Mouse (Mus musculus): Measurements from ENCODE around the gene Gm11733.
"Not testable (repeated sequence)": the region's sequence is repeated elsewhere in the genome, so short reads cannot be mapped to it uniquely, and the experiment has no call there.

Gene Gm11733

DNA sequence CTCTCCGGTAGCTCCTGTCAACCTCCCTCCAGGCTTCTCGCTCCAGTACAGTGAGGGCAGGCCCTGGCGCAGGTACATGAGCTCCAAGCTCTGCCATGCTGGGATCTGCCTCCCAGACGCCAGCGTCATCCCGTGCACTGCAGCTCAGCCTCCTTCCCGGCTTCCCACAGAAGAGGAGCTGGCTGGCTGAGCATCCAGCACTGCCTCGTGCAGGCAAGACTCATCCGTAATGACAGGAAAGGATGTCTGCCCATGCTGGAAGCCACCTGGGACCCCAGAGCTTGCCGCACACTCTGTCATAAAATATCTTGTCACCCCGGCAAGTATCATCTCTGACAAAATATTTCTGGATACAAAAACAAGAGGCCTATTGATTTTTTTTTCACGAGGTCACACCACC, at the start of gene Gm11733:
Gene Gm11733 (plus strand): TSS at position 171 of the 400 bp plus-strand sequence.
- DNase-seq: no peak

DNA sequence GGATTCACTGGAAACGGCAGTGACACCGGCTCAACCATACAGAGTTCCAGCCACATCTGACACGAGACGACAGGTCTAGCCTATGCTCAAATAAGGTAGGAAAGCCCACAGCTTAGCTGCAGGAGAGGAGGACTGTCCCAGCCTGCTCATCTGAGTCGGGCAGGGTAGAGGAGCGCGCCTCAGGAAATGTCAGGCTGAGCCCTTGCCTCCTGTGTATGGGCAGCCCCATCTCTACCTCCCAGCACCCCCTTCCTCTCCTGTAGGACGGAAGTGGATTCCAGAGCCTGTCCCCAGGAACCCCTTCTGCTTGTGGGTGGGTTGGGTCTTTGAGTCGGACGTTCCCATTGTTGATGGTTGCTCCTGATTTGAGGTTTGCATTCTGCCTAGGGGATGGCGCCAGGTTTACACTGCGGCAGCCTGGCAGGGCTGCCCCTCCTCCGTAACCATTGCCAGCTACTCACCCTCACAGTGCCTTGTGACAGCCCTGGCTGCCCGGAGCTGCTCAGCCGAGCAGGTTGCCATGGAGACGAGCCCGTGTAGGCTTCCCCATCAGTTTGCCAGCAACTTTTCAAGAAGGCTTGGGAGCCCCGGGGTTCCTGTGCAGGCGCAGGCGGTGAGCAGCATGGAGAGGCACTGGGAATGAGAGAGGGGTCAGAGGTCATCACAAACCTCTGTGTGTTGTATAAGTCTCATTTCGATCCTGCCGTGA, 47.6 kb upstream of the Gm11733 start:
- DNase-seq: no peak

DNA sequence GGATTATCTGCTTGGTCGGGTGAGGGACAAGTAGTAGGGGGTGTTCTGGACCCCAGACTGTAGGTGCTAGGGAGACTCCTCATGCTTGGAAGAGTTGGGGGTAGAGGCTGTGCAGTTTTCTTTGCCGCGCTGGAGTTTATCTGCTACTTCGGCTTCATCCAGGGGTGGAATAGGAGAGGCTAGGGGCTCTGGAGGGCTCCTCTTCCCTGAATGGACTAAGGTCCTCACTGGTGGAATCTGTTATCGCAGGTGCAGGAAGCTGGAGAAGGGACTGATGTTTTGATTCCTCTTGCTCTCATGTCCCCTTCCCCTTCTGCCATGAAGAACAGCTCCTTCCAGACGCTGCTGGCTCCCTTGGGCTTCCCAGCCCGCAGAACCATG, 47.1 kb upstream of the Gm11733 start:
- DNase-seq: no peak

DNA sequence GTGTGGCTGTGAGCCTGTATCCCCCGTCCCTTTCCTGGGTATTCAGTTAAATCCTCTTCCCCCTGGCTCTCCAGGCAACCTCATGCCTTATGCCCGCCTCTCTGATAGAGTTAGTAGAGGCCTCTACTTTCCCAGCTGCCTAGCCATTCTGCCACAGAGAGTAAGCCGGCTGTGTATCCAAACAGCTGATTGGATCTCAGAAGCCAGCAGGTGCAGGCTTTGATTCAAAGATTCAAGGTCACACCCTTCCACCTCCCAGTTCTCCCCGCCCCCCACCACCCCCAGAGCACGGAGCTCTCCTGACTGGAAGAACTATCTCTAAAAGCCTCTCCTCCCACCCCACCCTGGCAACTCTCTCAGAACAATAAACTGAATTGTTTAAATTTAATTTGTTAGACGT, 45.8 kb upstream of the Gm11733 start:
- DNase-seq: no peak

DNA sequence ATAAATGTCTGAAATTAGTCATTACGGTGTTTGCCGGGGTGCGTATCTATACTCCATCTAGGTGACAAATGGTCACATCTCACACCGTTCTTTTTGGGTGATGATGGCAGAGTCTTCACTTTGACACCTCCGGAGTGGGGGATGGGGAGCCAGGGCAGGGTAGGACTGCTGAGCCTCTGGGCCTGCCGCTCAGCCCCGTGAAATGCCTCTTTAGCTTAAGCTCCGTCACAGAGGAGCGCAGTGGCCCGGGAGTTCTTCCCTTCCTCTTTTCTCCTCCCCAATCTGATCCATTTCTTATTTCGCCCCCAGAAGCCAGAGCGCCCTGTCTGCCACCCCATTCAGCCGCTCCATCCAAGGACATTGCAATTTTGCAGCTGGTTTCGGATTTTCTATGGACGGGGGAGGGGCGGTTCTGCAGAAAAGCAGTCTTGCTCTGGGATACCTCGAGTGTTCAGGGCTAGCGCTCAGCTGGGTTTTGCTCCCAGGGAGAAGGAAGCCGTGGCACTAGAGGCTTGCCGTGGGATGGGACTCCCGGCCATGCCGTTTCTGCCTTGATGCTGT, 43.2 kb upstream of the Gm11733 start:
- no peak for DNase-seq

DNA sequence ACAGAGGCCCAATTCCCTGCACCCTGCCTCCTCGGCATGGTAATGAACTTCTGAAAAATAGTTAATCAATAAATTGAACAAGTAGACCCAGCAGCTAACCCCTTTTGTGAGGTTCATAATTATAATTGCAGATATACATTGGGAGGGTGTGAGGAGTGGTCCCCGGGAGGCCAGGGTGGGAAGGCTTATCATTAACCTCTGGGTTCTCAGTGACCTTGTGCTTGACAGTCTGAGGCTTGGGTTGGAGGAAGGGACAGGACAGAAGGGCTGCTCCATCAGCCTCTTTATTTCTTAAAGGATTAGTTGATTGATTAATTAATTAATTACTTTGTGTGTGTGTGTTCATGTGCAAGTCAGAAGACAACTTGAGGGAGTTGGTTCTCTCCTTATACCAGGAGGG, 40.1 kb upstream of the Gm11733 start:
- DNase-seq: no peak

DNA sequence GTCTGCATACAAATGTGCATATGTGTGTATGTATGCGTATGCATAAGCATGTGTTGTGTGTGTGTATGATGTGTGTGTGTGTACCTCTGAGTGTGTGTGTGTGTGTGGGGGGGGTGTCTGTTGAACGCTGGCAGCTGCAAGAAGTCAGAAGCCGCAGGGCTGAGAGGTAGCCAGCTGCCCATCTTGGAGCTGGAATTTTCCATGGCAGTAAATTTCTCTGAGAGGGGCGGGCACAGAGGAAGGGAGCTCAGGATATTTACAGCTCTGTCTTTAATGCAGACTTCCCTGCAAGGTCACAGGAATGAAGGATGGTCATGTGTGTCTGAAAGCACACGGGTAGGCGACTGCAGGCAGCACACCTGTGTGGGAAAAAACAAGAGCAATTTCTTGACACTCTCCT, 38.5 kb upstream of the Gm11733 start:
- DNase-seq: no peak

DNA sequence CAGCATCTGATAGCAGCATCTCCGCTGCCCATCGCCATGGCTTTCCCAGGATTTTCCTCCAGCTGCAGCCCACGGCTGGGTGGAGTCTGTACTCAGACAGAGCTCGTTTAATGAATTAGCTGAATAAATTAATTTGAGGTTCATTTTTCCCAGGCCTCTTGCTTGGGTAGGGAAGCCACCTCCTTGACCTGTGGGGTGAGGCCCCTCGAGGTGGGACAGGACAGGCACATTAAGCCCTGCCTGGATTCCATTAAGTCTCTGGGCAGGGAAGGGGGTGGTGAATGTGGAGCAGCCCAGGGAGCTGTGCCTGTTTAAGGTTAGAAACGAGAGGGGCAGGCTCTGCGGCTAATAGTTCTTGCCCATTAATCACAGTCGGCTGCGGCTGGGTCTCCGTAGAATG, 30.1 kb upstream of the Gm11733 start:
- no peak for DNase-seq

DNA sequence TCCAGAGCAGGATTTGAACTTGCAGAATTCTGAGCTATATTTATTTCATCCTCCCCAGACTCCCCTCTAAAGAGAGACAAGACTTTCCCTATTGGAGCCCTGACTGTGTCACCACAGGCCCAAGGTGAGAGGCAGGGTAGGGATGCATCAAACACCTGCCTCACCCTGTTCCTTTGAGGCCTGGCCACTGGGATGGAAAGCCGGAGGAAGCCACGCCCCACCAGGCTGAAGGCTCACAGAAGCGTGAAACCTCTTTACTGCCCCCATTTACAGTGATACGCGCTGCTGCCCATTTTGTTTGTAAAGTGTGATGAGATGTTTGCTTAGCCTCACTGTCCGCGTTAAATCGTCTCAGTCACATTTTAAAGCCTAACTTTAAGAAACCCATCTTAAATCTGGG, 25.0 kb upstream of the Gm11733 start:
- DNase-seq: no peak

DNA sequence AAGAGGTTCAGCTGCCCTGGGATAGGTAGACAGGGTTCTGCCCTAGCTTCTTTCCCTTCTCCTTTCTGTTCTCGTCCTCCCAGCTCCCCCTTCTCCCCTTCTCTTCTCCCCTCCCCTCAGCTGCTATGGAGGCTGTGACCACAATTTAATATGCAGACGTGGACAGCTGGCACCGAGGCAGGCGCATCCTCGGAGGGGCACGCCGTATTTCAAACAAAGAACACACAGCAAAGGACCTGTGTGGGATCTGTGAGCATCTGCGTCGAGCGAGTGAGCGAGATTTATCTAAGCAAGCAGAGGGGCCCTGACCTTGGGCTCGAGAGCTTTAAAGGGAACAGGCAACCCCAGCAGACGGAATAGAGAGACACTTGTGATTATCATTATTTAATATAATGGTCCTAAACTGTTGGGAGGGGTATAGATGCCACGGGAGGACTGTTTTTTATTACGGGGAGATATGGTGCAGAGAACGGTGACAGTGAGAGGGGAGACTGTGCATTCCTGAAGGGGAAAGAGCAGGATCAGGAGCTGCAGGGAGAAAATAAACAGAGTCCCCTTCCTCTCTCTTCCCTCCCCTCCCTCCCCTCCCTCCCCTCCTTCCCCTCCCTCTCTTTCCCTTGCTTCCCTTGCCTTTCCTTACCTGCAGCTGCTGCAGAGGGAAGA, 21.8 kb upstream of the Gm11733 start:
- DNase-seq: no peak

DNA sequence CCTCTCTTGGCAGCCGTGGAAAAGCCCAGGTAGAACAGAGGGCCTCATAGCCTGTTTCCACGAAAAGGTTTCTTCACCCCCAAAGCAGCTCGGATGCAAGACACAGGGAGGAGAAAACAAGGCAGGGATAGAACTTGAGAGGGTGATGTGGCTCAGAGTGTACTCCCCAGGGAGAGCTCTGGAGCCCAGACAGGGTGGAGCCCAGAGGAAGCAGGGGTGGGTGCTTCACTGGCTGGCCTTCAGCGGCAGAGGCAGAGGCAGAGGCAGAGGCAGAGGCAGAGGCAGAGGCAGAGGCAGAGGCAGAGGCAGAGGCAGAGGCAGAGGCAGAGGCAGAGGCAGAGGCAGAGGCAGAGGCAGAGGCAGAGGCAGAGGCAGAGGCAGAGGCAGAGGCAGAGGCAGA, 20.8 kb upstream of the Gm11733 start:
- DNase-seq: not testable (repeated sequence)

DNA sequence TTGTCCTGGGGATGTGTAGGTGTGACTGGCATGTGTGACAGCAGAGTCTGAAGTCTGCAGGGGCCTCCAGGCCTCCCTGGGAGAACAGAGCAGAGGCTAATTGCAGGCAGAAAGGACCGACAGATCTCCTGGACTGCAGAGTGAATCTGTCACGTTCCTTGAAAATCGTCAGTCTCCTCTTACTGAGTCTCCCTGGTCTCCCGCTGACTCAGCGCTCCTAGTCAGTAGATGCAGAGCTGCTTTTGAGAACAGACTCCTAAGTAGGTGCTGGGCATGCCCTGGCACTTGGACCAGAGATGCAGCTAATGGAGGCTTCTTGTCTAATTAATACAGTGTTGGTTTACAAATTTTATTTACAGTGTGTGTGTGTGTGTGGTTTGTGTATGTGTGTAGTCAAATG, 17.9 kb upstream of the Gm11733 start:
- DNase-seq: no peak

DNA sequence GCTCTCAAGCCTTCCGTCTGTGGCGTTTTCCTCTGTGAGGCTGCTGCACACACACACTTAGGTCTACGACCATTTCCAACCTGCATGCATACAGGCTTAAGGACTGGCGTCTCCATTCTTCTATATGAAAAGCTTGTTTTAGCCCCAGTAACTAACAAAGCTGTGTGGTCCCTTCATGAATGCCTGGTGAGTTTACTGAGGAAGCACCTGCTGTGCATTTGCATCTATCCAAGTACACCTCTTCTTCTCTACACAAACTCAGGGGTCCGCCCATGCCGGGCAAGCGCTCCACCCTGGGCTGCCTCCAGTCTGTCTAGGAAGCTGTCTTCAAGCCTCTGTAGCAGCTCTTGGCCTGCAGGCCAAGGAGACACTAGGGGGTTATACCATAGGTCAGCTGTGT, 17.3 kb upstream of the Gm11733 start:
- no peak for DNase-seq

DNA sequence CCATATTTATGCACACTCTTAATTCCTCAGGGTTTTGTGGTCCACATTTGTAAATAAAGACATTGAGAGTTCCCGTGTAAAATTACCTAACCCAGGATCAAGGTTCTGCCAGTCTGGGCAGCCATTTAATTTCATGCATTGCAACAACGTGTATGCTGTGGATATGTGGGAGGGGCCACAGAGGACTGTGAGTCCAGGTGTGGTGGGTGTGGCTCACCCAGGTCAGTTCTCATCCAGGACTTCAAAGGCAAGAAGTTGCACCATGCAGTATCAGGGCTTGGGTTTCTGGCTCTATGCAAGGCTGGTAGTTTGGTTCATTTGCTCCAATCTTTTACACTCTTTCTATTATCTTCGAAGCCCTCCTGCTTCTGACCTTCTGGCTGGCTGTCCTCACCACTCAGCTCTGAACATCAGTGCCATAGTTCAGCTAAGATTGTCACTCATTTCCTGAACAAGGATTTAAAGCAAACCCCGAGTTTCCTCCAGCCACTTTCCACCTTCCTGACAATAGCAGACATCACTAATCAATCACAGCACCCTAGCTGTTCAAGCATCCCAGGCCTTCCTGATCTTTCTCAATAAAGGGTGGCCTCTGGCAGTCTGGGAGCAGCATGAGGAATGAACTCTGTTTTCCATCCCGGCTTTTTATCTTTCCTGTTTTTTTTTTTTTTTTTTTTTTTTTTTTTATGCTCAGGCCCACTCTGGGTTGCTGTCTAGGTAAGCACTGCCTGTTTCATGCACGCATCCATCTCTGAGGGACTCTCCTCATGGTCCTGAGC, 15.4 kb upstream of the Gm11733 start:
- DNase-seq: peak in 1 of 2 experiments; percentile 19

DNA sequence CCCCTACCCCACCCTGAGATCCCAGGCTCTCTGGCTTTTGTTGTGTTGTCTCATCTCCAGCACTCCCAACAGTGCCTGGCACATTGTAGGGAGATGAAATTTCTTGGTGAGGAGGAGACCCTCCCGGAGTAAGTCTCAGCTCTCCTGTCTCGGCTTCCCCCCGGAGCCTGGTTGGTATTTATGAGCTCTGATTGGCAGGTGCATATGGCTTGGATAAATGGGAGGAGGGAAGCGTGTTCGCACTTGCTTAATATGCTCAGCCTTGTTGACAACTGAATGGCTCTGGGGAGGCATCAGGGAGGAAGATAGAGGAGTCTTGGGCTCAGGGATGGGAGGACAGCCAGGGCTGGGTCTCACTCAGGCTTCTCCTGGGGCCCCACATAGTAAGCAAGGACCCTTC, 14.4 kb upstream of the Gm11733 start:
- no peak for DNase-seq

DNA sequence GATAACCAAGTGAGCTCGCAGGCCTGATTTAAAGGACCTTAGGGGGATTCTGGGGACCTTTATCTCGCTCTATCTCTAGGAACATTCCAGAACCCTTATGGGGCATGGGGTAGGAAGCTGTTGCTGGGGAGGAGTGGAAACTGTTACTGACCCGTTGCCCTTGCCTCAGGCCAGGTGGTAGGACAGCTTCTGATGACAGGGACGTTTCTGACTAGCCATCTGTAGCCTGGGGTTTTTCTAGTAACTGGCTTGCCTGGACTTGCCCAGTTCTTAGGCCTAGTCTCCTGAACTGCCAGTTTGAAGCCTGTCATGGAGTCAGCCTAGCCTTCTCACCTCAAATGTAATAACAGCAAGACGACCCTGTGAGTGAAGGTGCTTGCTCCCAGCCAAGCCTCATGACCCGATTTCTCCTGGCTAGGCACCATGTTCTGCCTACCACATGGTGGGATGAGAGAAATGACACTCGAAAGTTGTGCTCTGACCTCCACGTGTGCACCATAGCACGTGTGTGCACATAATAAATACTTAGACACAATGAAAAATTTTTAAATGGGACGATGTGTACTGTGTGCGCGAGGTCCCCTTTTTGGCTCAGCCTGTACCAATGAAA, 13.5 kb upstream of the Gm11733 start:
- DNase-seq: no peak

DNA sequence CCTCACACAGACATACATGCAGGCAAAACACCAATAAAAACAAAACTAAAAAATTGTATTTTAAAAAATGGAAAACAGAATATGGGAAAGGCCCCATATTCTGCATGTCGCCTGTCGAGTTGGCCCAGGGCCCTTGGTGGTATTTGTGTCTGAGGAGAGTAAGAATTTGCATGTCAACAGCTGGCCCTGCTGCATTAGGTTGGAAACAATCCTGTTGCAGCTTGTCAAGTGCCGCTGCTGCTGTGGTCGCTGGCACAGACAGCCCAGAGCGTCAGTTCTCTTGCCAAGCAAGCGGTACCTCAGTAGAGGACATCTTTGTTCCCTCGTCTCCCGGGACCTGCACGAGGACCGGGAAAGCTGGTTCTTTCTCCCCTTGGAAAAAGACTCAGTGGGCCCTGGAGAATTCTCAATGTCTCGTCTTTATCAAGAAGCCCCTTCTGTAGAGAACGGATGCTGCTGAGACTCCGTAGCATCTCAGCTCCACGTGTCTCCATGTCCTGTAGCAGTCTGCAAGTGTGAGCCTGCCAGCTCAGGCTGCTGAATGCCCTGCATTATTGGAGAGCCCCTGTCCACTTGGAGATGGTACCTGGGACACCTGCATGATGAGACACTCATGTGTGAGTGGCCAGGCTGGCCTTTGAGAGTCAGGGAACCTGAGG, 12.4 kb upstream of the Gm11733 start:
- no peak for DNase-seq

DNA sequence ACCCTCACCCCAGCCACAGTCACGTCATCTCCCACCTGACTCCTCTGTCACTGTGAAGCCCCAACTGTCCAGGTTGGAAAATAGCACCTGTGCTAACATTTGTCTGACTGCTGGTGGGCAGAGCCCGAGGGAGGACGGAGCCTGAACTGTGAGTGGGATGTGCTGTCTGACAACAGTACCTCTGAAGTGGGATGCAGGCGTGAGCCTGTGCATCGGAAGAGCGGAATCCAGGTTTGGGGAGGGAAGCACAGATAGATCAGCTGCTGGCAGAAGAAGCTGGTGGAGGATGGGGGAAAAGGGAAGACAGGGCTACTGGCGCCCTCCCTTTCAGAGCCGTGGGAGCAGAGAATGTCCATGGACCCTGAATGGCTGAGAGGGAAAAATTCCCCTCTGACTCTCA, 11.3 kb upstream of the Gm11733 start:
- no peak for DNase-seq

DNA sequence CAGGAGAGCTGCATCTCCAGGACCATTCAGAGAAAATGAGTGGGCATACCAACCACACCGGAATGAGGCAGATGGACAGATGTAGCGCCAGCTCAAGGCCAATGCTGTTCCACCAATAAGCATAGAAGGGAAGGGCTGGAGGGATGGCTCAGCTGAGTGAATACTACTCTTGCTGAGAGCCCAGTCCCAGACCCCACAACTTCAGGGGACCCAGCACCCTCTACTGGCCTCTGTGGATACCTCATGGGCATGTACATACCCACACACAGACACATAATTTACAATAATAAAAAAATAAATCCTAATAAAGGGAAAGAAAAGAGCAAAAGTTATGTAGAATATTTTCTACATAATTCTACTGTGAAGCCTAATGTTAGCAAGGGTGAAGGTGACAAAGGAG, 9.0 kb upstream of the Gm11733 start:
- DNase-seq: no peak

DNA sequence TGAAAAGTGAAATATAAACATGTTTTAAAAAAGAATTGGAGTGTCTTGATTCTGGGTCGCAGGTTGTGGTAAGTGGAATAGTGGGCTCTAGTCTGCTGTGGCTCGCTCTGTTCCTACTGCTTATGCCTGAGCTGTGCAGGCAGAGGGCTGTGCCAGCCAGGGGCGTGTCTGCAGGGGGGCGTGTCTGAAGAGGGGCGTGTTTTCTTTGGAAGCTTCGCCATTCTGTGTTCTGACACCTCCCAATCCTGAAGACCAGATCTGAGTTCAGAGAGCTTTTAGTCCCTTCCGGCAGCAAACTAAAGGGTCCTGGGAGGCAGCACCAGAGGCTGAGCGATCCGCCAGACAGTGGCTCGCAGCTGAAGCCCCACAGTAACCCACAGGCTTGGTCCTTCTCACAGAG, 8.5 kb upstream of the Gm11733 start:
- DNase-seq: peak; percentile 44 to 58

DNA sequence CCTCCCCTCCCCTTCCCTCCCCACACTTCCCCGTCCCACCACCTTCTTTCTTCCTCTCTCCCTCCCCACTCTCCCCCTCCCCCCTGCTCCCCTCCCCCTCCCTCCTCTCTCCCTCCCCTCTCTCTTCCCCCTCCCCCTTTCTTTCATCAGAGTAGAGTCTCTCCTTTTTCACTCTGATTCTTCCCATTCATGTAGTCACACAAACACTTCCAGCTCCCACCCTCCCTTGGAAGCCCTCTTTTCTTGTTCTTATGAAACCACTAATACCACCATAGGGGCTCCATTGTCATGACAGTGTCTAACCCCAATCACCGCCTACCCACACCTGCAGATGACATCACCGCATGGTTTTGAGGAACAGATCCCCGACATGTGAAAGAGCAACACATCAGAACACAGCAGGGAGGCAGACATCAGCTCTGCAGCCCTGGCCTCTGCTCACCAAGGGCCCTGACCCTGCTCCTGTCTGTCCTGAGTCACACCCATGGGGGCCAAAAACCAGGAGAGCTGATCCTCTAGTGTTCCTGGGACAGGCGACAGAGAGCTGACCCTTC, 7.5 kb upstream of the Gm11733 start:
- DNase-seq: no peak

DNA sequence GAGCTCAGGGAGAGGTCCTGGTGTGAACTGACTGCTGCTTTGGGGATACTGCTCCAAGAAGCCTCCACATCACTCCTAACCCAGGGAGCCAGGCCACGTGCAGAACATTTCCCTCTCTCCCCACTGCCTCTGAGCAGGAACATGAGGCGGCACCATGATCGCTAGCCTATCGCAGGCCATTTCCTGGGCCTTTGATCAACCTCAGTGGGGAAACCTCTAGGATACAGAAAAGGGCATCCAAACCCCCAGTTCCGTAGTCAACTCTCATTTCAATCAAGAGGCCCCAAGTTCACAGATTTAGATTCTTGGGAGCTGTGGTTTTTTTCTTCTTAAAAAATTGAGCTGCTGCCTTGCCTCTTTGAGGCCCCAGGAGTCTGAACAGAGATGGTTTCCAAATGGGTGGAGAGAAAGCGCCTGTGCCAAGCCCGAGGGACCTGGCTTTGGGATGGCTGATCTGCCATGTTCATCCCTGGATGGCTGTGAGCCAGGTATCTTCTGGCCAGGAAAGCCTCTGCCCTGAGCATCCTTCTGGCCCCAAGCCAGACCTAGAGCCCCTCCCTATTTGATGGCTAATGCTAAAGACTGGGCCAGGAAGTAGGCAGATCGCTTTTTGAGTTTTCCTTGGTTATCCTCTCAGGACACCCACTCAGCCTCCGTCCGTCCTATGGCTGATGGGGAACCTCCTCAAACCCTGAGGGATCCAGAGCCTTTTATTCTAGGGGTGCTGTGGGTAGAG, 5.7 kb upstream of the Gm11733 start:
- DNase-seq: no peak
